Mouse (Mus musculus): ENCODE measurements at regions not wholly inside any gene's neighbourhood (a gene's known extent, or its start where the extent isn't known, plus 50 kb on each side); places are given as distances from the start of the nearest gene placed in this dataset.

DNA sequence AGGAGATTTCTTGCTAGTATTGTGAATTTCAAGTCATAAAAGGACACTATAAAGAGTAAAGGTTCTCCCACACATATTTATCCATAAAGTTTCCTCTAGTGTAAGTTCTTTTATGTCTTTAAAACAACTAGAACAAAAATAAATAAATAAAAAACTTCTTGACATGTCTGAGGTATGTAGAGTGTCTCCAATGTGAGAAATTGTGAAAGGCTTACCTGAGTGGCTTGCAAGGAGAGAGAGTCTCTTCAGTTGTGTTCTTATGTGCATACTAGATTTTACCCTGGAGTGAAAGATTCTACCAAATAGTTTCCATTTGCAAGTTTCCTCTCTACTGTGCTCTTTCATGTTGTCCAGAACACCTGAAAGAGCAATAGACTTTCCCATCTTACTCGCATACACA, 276.8 kb downstream of the Ankrd50 start:
- no peak overlapping the region for H3K4me3 ChIP-seq (replicated peaks)
- no peaks in the 10 kb centered on the region for H3K27me3 ChIP-seq
- H3K36me3 ChIP-seq, result no peaks in the 10 kb centered on the region
- ATAC-seq (ENCODE audit: insufficient number of reproducible peaks, low FRiP score, low TSS enrichment, low read depth), result no peak
- H3K27ac ChIP-seq (replicated peaks), result no peak overlapping the region
- H3K9me3 ChIP-seq (replicated peaks), result no peaks in the 10 kb centered on the region
- no peaks in the 10 kb centered on the region for H3K4me1 ChIP-seq
- H3K9ac ChIP-seq, result no peak overlapping the region
- no peak overlapping the region for H3K4me2 ChIP-seq (replicated peaks)
- 90% methylated on average over 1 of the region's 1 CpGs for WGBS

GRCm38 (mm10) chr3:38201861-38202656, 282.6 kb downstream of the Ankrd50 start:
- Histone ChIP-seq H3K9me3 (replicated peaks) (no peaks in the 10 kb centered on the region), H3K4me2 (replicated peaks) (no peak overlapping the region), H3K4me1 (no peaks in the 10 kb centered on the region), H3K27me3 (no peaks in the 10 kb centered on the region), H3K4me3 (replicated peaks) (no peak overlapping the region), H3K9ac (no peak overlapping the region), H3K36me3 (no peaks in the 10 kb centered on the region), H3K27ac (replicated peaks) (no peak overlapping the region)
- no peak for ATAC-seq (ENCODE audit: insufficient number of reproducible peaks, low FRiP score, low TSS enrichment, low read depth)
- WGBS, result 62% methylated on average over 10 of the region's 10 CpGs

- Histone ChIP-seq H3K4me3 (replicated peaks) (no peak overlapping the region), H3K9me3 (replicated peaks) (no peaks in the 10 kb centered on the region), H3K4me1 (no peaks in the 10 kb centered on the region), H3K4me2 (replicated peaks) (no peak overlapping the region), H3K9ac (no peak overlapping the region), H3K27ac (replicated peaks) (no peak overlapping the region), H3K27me3 (no peaks in the 10 kb centered on the region), H3K36me3 (no peaks in the 10 kb centered on the region)
- 60% methylated on average over 4 of the region's 4 CpGs for WGBS
- ATAC-seq (ENCODE audit: insufficient number of reproducible peaks, low FRiP score, low TSS enrichment, low read depth), result no peak; the same call in 1 of the 2 replicates
Measured at GRCm38 (mm10) chr3:38194001-38194400, 290.6 kb downstream of the Ankrd50 start.

DNA sequence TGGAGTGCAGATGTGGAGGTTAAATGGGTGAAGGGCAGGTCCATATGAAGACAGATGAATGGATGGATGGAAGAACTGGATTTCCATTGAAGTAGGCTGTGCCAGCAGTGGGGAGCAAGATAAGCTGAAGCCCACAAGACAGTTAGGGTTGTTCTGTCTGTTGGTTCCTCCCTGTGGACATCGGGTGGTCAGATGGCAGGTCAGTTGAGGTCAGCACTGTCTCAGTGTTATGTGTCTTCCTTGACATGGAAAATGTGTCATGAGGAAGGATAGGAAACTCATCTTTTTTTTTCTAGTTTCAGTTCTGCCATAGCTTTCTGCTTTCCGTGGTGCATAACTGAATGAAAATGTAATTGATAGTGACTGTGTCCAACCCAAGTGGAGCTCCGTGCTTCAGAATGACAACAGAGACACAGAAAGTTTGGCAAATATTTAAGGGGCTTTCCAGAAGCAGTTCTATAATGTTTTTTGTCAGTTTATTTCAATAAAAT, 297.2 kb downstream of the Ankrd50 start:
- no peak overlapping the region for H3K4me2 ChIP-seq (replicated peaks)
- no peak for ATAC-seq (ENCODE audit: insufficient number of reproducible peaks, low FRiP score, low TSS enrichment, low read depth)
- H3K9ac ChIP-seq, result no peak overlapping the region
- no peak overlapping the region for H3K4me3 ChIP-seq (replicated peaks)
- 78% methylated on average over 3 of the region's 3 CpGs for WGBS
- H3K27ac ChIP-seq (replicated peaks), result no peak overlapping the region
- H3K9me3 ChIP-seq (replicated peaks), result no peaks in the 10 kb centered on the region
- no peaks in the 10 kb centered on the region for H3K27me3 ChIP-seq
- H3K4me1 ChIP-seq, result no peaks in the 10 kb centered on the region
- H3K36me3 ChIP-seq, result no peaks in the 10 kb centered on the region

- Histone ChIP-seq H3K27me3 (no peaks in the 10 kb centered on the region), H3K9ac (no peak overlapping the region), H3K4me2 (replicated peaks) (no peak overlapping the region), H3K27ac (replicated peaks) (no peak overlapping the region), H3K9me3 (replicated peaks) (no peaks in the 10 kb centered on the region), H3K4me1 (no peaks in the 10 kb centered on the region), H3K36me3 (no peaks in the 10 kb centered on the region), H3K4me3 (replicated peaks) (no peak overlapping the region)
- ATAC-seq (ENCODE audit: insufficient number of reproducible peaks, low FRiP score, low TSS enrichment, low read depth), result no peak
- WGBS, result 86% methylated on average over 1 of the region's 1 CpGs
Measured at GRCm38 (mm10) chr3:38186503-38186902, 298.1 kb downstream of the Ankrd50 start.

GRCm38 (mm10) chr3:38178295-38178694, 306.3 kb downstream of the Ankrd50 start:
- Histone ChIP-seq H3K4me2 (replicated peaks) (no peak overlapping the region), H3K9me3 (replicated peaks) (no peaks in the 10 kb centered on the region), H3K27ac (replicated peaks) (no peak overlapping the region), H3K4me1 (no peaks in the 10 kb centered on the region), H3K27me3 (no peaks in the 10 kb centered on the region), H3K4me3 (replicated peaks) (no peak overlapping the region), H3K36me3 (no peaks in the 10 kb centered on the region), H3K9ac (no peak overlapping the region)
- no peak for ATAC-seq (ENCODE audit: insufficient number of reproducible peaks, low FRiP score, low TSS enrichment, low read depth)

GRCm38 (mm10) chr3:38175946-38176345, 308.7 kb downstream of the Ankrd50 start:
- no peaks in the 10 kb centered on the region for H3K27me3 ChIP-seq
- no peaks in the 10 kb centered on the region for H3K9me3 ChIP-seq (replicated peaks)
- no peaks in the 10 kb centered on the region for H3K4me1 ChIP-seq
- no peak overlapping the region for H3K9ac ChIP-seq
- H3K4me3 ChIP-seq (replicated peaks), result no peak overlapping the region
- H3K27ac ChIP-seq (replicated peaks), result no peak overlapping the region
- 73% methylated on average over 12 of the region's 12 CpGs for WGBS
- ATAC-seq (ENCODE audit: insufficient number of reproducible peaks, low FRiP score, low TSS enrichment, low read depth), result no peak
- H3K36me3 ChIP-seq, result no peaks in the 10 kb centered on the region
- no peak overlapping the region for H3K4me2 ChIP-seq (replicated peaks)

DNA sequence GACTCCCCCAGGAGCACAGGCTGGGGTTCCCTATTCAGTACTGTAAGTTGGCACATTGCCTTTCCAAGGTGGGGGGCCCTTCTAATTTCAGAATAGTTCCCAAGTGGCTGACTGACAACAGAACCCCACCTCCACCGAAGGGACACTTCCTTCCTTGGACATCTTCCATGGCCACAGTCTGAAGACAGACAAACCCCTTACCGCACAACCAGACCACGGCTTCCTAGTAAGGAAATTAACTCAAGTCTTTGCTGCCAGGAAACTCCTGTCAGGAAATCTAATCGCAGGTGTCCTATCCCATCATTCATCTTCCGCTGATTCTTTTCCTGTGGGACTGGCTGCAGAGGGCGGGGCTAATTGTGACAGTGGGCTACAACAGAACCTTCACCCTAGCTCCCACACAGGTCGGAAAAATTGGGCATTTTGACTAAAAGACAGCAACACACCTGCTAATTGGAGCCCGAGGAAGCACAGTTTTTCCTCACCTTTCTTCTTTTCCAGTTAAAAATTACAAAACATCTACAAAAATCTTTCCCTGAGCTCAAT, 309.8 kb downstream of the Ankrd50 start:
- H3K27ac ChIP-seq (replicated peaks), result no peak overlapping the region; the same call in 1 of the 2 replicates
- no peak overlapping the region for H3K4me3 ChIP-seq (replicated peaks)
- H3K27me3 ChIP-seq, result no peaks in the 10 kb centered on the region
- H3K4me2 ChIP-seq (replicated peaks), result no peak overlapping the region
- no peaks in the 10 kb centered on the region for H3K9me3 ChIP-seq (replicated peaks)
- H3K36me3 ChIP-seq, result no peaks in the 10 kb centered on the region
- H3K9ac ChIP-seq, result no peak overlapping the region
- WGBS, result 64% methylated on average over 8 of the region's 8 CpGs
- ATAC-seq (ENCODE audit: insufficient number of reproducible peaks, low FRiP score, low TSS enrichment, low read depth), result no peak
- no peaks in the 10 kb centered on the region for H3K4me1 ChIP-seq

- WGBS, result 46% methylated on average over 1 of the region's 1 CpGs
- ATAC-seq (ENCODE audit: insufficient number of reproducible peaks, low FRiP score, low TSS enrichment, low read depth), result peak; percentile 51; the same call in 1 of the 2 replicates
- Histone ChIP-seq H3K4me1 (no peaks in the 10 kb centered on the region), H3K27me3 (no peaks in the 10 kb centered on the region), H3K4me2 (replicated peaks) (no peak overlapping the region), H3K9me3 (replicated peaks) (no peaks in the 10 kb centered on the region), H3K4me3 (replicated peaks) (no peak overlapping the region), H3K36me3 (no peaks in the 10 kb centered on the region), H3K27ac (replicated peaks) (no peak overlapping the region), H3K9ac (no peak overlapping the region)
Measured at GRCm38 (mm10) chr3:38152408-38152807, 332.2 kb downstream of the Ankrd50 start.

GRCm38 (mm10) chr3:38151821-38152220, 332.8 kb downstream of the Ankrd50 start:
- H3K4me2 ChIP-seq (replicated peaks), result no peak overlapping the region
- no peak overlapping the region for H3K4me3 ChIP-seq (replicated peaks)
- no peak overlapping the region for H3K27ac ChIP-seq (replicated peaks)
- no peaks in the 10 kb centered on the region for H3K4me1 ChIP-seq
- H3K27me3 ChIP-seq, result no peaks in the 10 kb centered on the region
- no peak overlapping the region for H3K9ac ChIP-seq
- no peaks in the 10 kb centered on the region for H3K9me3 ChIP-seq (replicated peaks)
- no peaks in the 10 kb centered on the region for H3K36me3 ChIP-seq
- WGBS, result 79% methylated on average over 6 of the region's 6 CpGs
- ATAC-seq (ENCODE audit: insufficient number of reproducible peaks, low FRiP score, low TSS enrichment, low read depth), result no peak

GRCm38 (mm10) chr3:38146663-38147062, 338.0 kb downstream of the Ankrd50 start:
- H3K4me3 ChIP-seq (replicated peaks), result no peak overlapping the region
- H3K9me3 ChIP-seq (replicated peaks), result no peaks in the 10 kb centered on the region
- H3K4me1 ChIP-seq, result peaks cover 15% of the 10 kb centered on the region
- WGBS, result 85% methylated on average over 2 of the region's 2 CpGs
- H3K4me2 ChIP-seq (replicated peaks), result no peak overlapping the region
- H3K27me3 ChIP-seq, result no peaks in the 10 kb centered on the region
- H3K36me3 ChIP-seq, result no peaks in the 10 kb centered on the region
- ATAC-seq (ENCODE audit: insufficient number of reproducible peaks, low FRiP score, low TSS enrichment, low read depth), result no peak
- no peak overlapping the region for H3K9ac ChIP-seq
- H3K27ac ChIP-seq (replicated peaks), result no peak overlapping the region

- Histone ChIP-seq H3K36me3 (no peaks in the 10 kb centered on the region), H3K4me2 (replicated peaks) (no peak overlapping the region), H3K9me3 (replicated peaks) (no peaks in the 10 kb centered on the region), H3K9ac (no peak overlapping the region), H3K27ac (replicated peaks) (no peak overlapping the region), H3K4me1 (peaks cover 15% of the 10 kb centered on the region), H3K27me3 (no peaks in the 10 kb centered on the region), H3K4me3 (replicated peaks) (no peak overlapping the region)
- no peak for ATAC-seq (ENCODE audit: insufficient number of reproducible peaks, low FRiP score, low TSS enrichment, low read depth)
- WGBS, result 64% methylated on average over 2 of the region's 2 CpGs
Measured at GRCm38 (mm10) chr3:38145444-38145843, 339.2 kb downstream of the Ankrd50 start.
